Mouse (Mus musculus) bone marrow, adult 2 months (tissue): ENCODE measurements around the gene Nrp2. TPM values are rescaled to one million over a fixed set of nuclear protein-coding genes. Genes with fewer than 3 reads are reported as not detected.

Experiments
- H3K27ac ChIP-seq: fragments of 200-500 bp; 2 replicates; pipeline ENCODE4 v1.5.1; 2012; ENCODE audit warnings: low read depth, mild to moderate bottlenecking, control low read depth, inconsistent platforms, low read length; ENCODE audit not compliant: control insufficient read depth, poor library complexity, insufficient read depth
- H3K4me1 ChIP-seq: fragments of 200-500 bp; 2 replicates; pipeline ENCODE4 v1.6.1; 2011; ENCODE audit warnings: low read length; ENCODE audit not compliant: control insufficient read depth, insufficient read depth
- H3K4me3 ChIP-seq: fragments of 200-500 bp; replicated peaks from 2 replicates; pipeline ENCODE3; 2011; ENCODE audit warnings: mild to moderate bottlenecking, low read depth, low read length, control low read depth; ENCODE audit not compliant: control insufficient read depth
- CTCF ChIP-seq: fragments of 200-500 bp; IDR thresholded peaks from 2 replicates; pipeline ENCODE4 v1.5.1; 2011; ENCODE audit warnings: low read length, control low read depth; ENCODE audit not compliant: control insufficient read depth, insufficient read depth
- POLR2A ChIP-seq: fragments of 200-500 bp; IDR thresholded peaks from 2 replicates; pipeline ENCODE4 v1.6.1; 2011; ENCODE audit warnings: low read depth, mild to moderate bottlenecking, control low read depth, low read length, borderline replicate concordance; ENCODE audit not compliant: control insufficient read depth
- WGBS: fragments of 180-500 bp; shearing (Covaris S2); methylation state at CpG from one replicate; pipeline ENCODE4 v1.1.7; 2018; 5-methylcytosine and 5-hydroxymethylcytosine counted together
- polyA plus RNA-seq: library from polyadenylated mRNA; stranded (reverse); fragments of >200 nt; gene quantifications from 2 replicates; pipeline ENCODE4 v1.2.4, GENCODE M21; 2011; ENCODE audit warnings: low replicate concordance; ENCODE audit not compliant: missing spikeins, insufficient read depth, insufficient read length

The Nrp2 gene
- polyA plus RNA-seq, 1 experiment = 3.2 TPM

DNA sequence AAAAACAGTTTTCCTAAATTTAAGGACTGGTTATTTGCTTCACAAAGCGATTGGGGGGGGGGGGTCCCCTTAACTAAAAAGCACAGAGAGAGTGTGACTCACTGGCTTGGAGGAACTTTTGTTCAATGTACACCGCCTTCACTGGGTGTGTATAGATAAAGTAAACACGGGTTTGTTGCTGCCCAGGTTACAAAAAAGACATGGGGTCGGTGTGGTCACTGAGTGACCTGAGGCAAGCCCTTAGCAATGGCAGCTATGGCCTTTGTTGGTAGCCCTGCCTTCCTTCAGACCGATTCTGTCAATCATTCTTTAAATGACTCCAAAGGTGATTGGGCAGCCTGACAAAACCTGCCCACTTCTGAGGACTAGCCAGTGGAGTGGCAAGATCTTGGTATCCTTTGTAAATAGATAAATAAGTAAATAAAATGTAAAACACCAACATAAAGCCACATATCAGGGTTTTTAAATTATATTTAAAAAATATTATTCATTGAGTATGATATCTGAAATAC lies 31.4 kb downstream of the Nrp2 start:
- H3K27ac ChIP-seq = no peak overlapping the region
- 82% methylated on average over 5 of the region's 5 CpGs for WGBS
- no peak overlapping the region for H3K4me3 ChIP-seq
- H3K4me1 ChIP-seq = no peaks in the 10 kb centered on the region
- TF ChIP-seq POLR2A (no peak), CTCF (no peak)

DNA sequence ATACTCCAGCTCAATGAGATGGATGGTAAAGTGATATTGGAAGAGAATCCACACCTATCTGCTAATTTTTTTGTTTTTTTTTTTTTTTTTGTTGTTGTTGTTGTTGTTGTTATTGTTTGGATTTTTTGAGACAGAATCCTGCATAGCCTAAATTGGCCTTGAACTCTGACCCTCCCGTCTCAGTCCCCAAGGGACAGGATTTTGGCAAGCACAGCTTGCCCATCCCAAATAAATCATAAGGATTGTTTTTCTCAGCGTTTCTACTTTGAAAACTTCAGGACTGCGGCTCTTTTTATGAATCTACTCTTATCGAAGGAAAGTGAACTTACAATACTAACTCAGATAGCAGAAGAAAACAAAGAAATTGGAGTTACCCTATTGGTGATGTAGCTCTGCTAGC lies 31.9 kb downstream of the Nrp2 start:
- TF ChIP-seq POLR2A (no peak), CTCF (no peak)
- Histone ChIP-seq H3K4me3 (no peak overlapping the region), H3K27ac (no peak overlapping the region), H3K4me1 (no peaks in the 10 kb centered on the region)
- WGBS = 75% methylated on average over 4 of the region's 4 CpGs

DNA sequence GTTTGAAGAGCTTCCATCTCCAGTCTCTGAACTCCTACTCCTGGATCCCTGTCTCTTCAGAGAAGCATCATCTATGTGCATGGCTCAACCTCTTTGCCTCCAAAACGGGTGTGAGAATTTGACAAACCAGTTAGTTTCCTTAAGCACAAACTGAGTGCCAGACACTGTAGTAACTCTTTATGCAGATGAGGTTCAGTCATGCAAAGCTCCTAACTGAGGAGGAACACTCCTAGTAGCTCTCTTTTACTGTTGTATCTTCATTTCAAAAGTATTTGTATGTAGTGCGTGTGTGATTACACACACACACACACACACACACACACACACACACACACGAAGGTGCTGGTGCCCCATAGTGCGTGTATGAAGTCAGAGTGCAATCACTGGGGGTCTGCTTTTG lies 32.8 kb downstream of the Nrp2 start:
- Histone ChIP-seq H3K4me1 (no peaks in the 10 kb centered on the region), H3K27ac (no peak overlapping the region), H3K4me3 (no peak overlapping the region)
- WGBS = 67% methylated on average over 4 of the region's 4 CpGs
- no peak for TF ChIP-seq POLR2A
- TF ChIP-seq CTCF = no peak

DNA sequence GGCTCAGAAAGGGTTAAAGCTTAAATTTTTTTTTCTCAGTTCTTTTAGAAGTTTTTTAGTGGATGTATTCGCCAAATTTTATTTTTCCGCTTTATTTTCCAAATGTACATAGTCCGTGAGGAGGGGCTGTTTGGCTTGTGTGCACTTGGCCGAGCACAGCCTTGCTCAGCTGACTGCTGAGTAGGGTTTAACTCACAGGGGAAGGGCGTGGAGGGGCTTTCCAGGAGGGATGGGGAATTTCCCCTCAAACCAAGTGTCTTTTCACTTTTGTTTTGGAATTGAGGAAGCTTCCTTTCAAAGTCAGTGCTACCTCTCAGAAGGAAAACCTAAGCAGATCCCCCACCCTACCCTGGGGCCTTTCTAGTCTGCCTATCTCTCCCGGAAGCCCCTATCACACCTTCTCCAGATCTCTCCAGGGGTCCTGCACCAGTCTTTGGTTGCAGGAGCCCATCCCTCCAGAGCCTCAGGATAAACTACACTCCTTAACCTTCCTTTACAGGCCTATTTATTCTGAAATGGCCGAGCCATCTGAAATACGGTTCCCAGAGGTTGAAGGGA lies 33.4 kb downstream of the Nrp2 start:
- Histone ChIP-seq H3K4me1 (no peaks in the 10 kb centered on the region), H3K27ac (no peak overlapping the region), H3K4me3 (no peak overlapping the region)
- TF ChIP-seq POLR2A = no peak
- no peak for TF ChIP-seq CTCF
- WGBS = 70% methylated on average over 8 of the region's 8 CpGs

DNA sequence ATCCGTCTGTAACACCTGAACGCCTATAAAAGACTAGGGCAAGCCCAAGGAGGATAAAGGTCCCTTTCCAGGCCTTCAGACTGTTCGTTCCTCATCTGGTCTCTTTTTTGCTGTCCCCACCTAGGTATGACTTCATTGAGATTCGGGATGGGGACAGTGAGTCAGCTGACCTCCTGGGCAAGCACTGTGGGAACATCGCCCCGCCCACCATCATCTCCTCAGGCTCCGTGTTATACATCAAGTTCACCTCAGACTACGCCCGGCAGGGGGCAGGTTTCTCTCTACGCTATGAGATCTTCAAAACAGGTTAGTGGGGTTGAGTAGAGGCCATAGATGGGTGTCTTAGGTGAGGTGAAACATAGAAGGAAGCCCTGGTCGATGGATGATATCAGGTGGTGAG lies 35.1 kb downstream of the Nrp2 start:
- whole genome bisulfite sequencing = 77% methylated on average over 11 of the region's 11 CpGs
- Histone ChIP-seq H3K27ac (no peak overlapping the region), H3K4me1 (no peaks in the 10 kb centered on the region), H3K4me3 (no peak overlapping the region)
- no peak for TF ChIP-seq POLR2A
- TF ChIP-seq CTCF = no peak

DNA sequence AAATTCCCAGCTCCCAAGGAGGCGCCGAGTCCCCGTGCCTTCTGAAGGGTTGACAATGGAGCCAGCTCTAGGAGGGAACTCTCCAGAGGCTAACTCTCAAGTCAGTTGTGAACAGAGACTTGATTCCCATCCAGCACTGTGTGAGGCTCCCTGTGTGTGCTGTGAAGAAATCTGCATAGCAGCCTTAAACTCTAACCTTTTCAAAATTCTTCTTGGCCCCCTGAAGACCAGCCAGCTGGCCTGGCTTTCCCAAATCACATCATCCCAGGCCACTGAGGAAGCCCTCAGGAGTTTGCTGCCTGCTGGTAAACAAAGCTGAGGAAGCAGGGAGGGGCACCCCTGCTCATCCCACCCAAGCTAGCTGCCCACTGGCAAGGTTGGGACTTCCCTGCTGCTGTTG lies 39.0 kb downstream of the Nrp2 start:
- TF ChIP-seq CTCF (no peak), POLR2A (no peak)
- no peaks in the 10 kb centered on the region for H3K4me1 ChIP-seq
- no peak overlapping the region for H3K4me3 ChIP-seq
- WGBS = 77% methylated on average over 3 of the region's 3 CpGs
- H3K27ac ChIP-seq = no peak overlapping the region

DNA sequence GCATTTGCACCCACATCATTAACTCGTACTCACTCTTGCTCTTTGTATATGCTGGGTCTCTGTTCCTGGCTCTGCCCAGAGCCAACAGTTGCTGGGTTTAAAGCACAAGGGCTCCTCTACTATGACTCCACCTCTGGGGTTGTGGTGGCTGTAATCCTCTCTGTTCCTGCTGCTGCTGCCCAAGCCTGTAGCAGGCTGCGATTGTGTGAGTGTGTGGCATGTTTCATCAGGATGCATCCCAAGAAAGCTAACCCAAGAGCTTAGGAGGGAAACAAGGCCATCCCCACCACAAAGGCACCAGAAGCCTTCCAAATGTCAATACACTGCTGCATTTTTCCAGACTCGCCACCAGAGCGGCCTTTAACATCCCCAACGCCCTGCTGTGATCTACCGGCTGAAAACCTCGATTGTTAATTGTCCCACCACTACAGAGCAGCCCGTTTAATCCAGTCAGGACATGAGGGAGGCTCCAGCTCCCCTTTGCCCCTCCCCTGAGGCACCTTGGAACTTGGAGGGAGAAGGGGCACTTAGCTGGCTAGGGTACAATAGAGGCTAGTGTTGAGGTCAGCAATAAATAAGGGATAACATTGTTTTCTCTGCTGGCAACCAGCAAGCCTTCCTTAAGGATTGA lies 40.1 kb downstream of the Nrp2 start:
- Histone ChIP-seq H3K4me1 (no peaks in the 10 kb centered on the region), H3K27ac (no peak overlapping the region), H3K4me3 (no peak overlapping the region)
- WGBS = 66% methylated on average over 8 of the region's 8 CpGs
- TF ChIP-seq CTCF (no peak), POLR2A (no peak)

DNA sequence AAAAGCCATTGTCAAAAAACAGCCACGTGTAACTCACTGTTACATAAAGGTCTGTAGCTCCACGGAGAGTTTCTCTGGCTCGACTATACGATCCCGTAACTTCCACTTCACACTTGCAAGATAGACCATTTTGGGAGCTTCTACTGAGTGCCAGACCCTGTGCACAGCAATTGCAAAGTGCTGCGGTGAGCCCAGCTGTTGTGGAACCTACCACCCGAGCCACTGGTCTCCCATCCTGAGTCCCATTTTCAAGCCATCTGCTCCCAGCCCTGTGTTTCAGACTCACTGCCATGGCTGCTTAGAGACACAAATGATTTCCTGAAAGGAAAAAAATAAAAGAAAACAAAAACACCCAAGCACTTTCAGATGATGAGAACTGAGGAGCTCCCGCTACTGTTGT lies 42.8 kb downstream of the Nrp2 start:
- TF ChIP-seq CTCF (no peak), POLR2A (no peak)
- H3K27ac ChIP-seq = no peak overlapping the region
- no peaks in the 10 kb centered on the region; the same call in 1 of the 2 replicates for H3K4me1 ChIP-seq
- 85% methylated on average over 8 of the region's 8 CpGs for WGBS
- H3K4me3 ChIP-seq = no peak overlapping the region
